Mouse (Mus musculus): ENCODE data around the gene Dysf.

DNA sequence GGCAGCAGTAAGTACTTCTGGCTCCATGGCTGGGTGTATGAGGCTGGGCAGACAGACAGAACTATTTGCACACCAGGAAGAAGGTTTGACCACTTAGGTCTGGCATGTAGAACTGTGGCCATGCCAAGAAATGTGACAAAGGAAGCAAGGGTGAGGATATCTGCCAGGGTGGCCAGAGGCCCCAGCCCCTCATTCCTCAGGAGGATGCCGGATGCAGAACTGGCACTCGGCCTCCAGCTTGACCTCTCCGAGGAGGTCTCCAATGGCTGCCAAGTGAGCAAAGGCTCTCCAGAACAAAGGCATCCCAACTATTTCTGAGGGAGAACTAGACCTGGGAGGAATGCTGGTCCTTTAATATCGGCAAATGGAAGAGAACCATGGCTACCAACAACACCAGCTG lies 173.1 kb downstream of the Dysf start:
- TF ChIP-seq CTCF (IDR thresholded peaks at IDR 0.05; ENCODE audit: control insufficient read depth, insufficient read depth, insufficient replicate concordance, low read depth, low read length) (no peak), POLR2A (IDR thresholded peaks at IDR 0.05; ENCODE audit: control insufficient read depth, low read depth, low read length) (no peak)
